Mouse (Mus musculus) liver, adult 2 months (tissue): ENCODE data around the gene Slc24a1. TPM values are rescaled to one million over a fixed set of nuclear protein-coding genes. Genes with fewer than 3 reads are reported as not detected.

Experiments used
- DNase-seq: peaks from one replicate; pipeline ENCODE4 v3.0.0-alpha.2; 2011; ENCODE audit warnings: low read depth, low spot score; ENCODE audit errors: extremely low read depth
- H3K27ac ChIP-seq: fragments of 200-500 bp; replicated peaks from 2 replicates; pipeline ENCODE4 v1.5.1; 2012; ENCODE audit warnings: low read depth, mild to moderate bottlenecking, control low read depth, inconsistent platforms, low read length; ENCODE audit not compliant: insufficient read depth
- H3K27me3 ChIP-seq: fragments of 200-500 bp; 2 replicates; pipeline ENCODE4 v1.6.1; 2012; ENCODE audit warnings: mild to moderate bottlenecking, moderate library complexity, low read length, inconsistent platforms; ENCODE audit not compliant: control insufficient read depth, insufficient read depth
- H3K36me3 ChIP-seq: fragments of 200-500 bp; 2 replicates; pipeline ENCODE4 v1.6.1; 2012; ENCODE audit warnings: low read length, inconsistent platforms; ENCODE audit not compliant: control insufficient read depth, insufficient read depth
- H3K4me1 ChIP-seq: fragments of 200-500 bp; 2 replicates; pipeline ENCODE4 v1.6.1; 2011; ENCODE audit warnings: low read length; ENCODE audit not compliant: control insufficient read depth, insufficient read depth
- H3K4me3 ChIP-seq: fragments of 200-500 bp; 2 replicates; pipeline ENCODE4 v1.5.1; 2011; ENCODE audit warnings: low read depth, mild to moderate bottlenecking, control low read depth, low read length, moderate library complexity; ENCODE audit not compliant: insufficient read depth
- H3K79me2 ChIP-seq: fragments of 200-500 bp; 2 replicates; pipeline ENCODE4 v1.6.1; 2012; ENCODE audit warnings: inconsistent platforms, mild to moderate bottlenecking, low read length, moderate library complexity; ENCODE audit not compliant: control insufficient read depth, insufficient read depth
- H3K9ac ChIP-seq: fragments of 200-500 bp; 2 replicates; pipeline ENCODE4 v1.6.1; 2012; ENCODE audit warnings: low read depth, mild to moderate bottlenecking, control low read depth, inconsistent platforms, low read length
- CTCF ChIP-seq: fragments of 200-500 bp; IDR thresholded peaks from 2 replicates; pipeline ENCODE4 v1.5.1; 2011; ENCODE audit warnings: low read depth, low read length, control low read depth
- POLR2A ChIP-seq: fragments of 200-500 bp; IDR thresholded peaks from 2 replicates; pipeline ENCODE4 v1.6.1; 2011; ENCODE audit warnings: low read length, control low read depth; ENCODE audit not compliant: insufficient read depth; ENCODE audit errors: extremely low read depth
- WGBS: fragments of 180-500 bp; shearing (Covaris S2); methylation state at CpG from one replicate; pipeline ENCODE4 v1.1.7; 2018; 5-methylcytosine and 5-hydroxymethylcytosine counted together
- polyA plus RNA-seq: library from polyadenylated mRNA; depleted of rRNA; stranded (reverse); fragments of >200 nt; gene quantifications from 2 replicates; pipeline ENCODE4 v1.2.3, GENCODE M21; 2012; rRNA removed
- total RNA-seq: library from RNA; depleted of rRNA; stranded (reverse); fragments of >200 nt; gene quantifications from 2 replicates; pipeline ENCODE4 v1.2.3, GENCODE M21; 2014; rRNA removed

Gene Slc24a1
- total and polyA plus RNA-seq, 2 experiments: not detected

DNA sequence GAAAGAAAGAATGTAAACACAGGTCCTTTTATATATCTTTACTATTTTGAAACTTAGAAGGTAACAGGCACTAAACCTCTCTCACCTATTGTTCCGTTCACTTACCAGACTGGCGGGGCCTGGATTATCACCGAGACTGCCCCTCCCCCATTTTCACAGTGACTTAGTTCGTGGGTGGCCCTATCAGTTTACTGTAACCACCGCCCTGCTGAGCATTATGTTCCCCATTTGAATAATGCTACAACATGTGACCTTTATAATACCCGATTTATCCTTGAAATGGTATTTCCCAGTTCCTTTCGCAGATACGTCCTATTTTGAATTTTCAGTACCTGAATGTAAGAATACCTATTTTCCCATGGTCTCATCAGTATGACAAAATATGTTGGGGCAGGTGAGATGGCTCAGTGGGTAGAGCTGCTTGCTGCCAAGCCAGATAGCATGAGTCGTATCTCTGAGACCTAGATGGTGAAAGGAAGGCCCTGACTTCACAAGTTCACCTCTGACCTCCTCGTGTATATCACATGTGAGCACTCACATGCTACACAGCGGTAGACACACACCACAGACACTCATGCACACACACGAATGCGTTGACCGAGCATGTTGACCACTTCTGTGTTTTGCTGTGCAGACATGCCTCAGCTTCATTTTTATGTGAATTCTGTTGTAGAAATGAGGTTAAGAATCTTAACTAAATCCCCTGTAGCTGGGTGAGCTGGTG, 46.3 kb downstream of the Slc24a1 start:
- H3K4me1 ChIP-seq: no peaks in the 10 kb centered on the region
- no peaks in the 10 kb centered on the region for H3K27me3 ChIP-seq
- no peak overlapping the region for H3K27ac ChIP-seq
- H3K9ac ChIP-seq: no peak overlapping the region
- no peak overlapping the region for H3K4me3 ChIP-seq
- no peak for DNase-seq
- 92% methylated on average over 14 of the region's 14 CpGs for WGBS
- H3K36me3 ChIP-seq: peaks cover 38% of the 10 kb centered on the region
- TF ChIP-seq POLR2A (no peak), CTCF (no peak)
- no peaks in the 10 kb centered on the region for H3K79me2 ChIP-seq

DNA sequence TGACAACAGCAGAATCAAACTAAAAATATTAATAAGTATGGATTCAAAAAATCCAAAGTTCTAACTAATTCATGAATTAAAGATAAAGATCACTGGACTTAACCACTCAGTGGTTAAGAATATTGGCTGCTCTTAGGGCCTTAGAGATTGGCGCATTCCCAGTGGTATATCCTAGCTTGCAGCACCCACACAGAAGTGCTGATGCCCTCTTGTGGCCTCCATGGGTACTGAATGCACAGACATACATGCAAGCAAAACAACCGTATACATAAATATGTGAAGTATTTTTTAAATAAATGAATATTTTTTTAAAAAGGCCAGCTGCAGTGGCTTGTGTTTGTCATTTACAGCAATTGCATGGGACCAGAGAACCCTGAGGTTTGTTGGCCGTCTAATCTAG, 48.0 kb downstream of the Slc24a1 start:
- peak; percentile 74 for DNase-seq
- Histone ChIP-seq H3K36me3 (peaks cover 34% of the 10 kb centered on the region), H3K27me3 (no peaks in the 10 kb centered on the region), H3K27ac (no peak overlapping the region), H3K4me1 (no peaks in the 10 kb centered on the region), H3K4me3 (no peak overlapping the region), H3K9ac (no peak overlapping the region), H3K79me2 (no peaks in the 10 kb centered on the region)
- TF ChIP-seq CTCF: peak; percentile 74
- TF ChIP-seq POLR2A: no peak
- WGBS: 66% methylated on average over 3 of the region's 3 CpGs

DNA sequence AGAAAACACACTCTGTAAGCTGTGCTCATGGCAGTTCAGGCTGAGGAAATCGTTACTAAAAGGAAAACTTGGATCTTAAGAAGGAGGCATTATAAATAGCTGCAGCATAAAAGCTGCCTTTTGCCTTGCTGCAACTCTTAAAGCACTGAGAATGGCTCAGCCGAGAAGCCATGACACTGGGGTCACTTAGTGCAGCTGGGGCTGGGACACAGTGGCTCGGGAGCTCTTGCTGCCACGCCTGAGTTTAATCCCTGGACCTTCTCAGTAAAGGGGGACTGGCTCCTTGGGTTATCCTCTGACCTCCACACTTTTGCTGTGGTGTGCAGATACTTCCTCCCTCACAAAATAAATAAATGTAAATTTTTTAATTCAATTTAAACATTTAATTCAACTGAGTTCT, 48.5 kb downstream of the Slc24a1 start:
- no peaks in the 10 kb centered on the region for H3K4me1 ChIP-seq
- no peak overlapping the region for H3K27ac ChIP-seq
- H3K9ac ChIP-seq: no peak overlapping the region
- H3K27me3 ChIP-seq: no peaks in the 10 kb centered on the region
- H3K79me2 ChIP-seq: no peaks in the 10 kb centered on the region
- H3K36me3 ChIP-seq: peaks cover 36% of the 10 kb centered on the region
- WGBS: 59% methylated on average over 4 of the region's 4 CpGs
- no peak for DNase-seq
- no peak overlapping the region for H3K4me3 ChIP-seq
- TF ChIP-seq CTCF: no peak
- TF ChIP-seq POLR2A: no peak

DNA sequence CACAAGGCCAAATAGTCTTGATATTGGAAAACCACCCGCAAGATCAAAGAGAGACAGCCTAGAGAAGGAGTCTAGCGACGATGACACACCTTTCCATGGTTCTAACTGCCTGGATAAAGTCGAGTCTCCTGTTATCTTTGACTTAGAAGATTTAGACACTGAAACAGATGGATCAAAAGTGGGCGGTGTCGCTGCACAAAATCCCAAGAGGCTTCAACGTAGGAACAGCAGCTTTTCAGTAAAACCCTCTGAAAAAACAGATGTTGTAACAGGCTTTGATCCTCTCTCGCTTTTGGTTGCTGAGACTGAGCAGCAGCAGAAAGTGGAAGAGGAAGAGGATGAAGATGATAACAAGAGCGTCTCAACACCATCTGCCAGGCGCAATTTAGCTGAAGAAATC, 54.8 kb downstream of the Slc24a1 start:
- Histone ChIP-seq H3K36me3 (peaks cover 44% of the 10 kb centered on the region), H3K9ac (no peak overlapping the region), H3K4me3 (no peak overlapping the region), H3K27me3 (no peaks in the 10 kb centered on the region), H3K79me2 (no peaks in the 10 kb centered on the region), H3K27ac (no peak overlapping the region), H3K4me1 (no peaks in the 10 kb centered on the region)
- WGBS: 94% methylated on average over 10 of the region's 10 CpGs
- TF ChIP-seq POLR2A (no peak), CTCF (no peak)
- no peak for DNase-seq

DNA sequence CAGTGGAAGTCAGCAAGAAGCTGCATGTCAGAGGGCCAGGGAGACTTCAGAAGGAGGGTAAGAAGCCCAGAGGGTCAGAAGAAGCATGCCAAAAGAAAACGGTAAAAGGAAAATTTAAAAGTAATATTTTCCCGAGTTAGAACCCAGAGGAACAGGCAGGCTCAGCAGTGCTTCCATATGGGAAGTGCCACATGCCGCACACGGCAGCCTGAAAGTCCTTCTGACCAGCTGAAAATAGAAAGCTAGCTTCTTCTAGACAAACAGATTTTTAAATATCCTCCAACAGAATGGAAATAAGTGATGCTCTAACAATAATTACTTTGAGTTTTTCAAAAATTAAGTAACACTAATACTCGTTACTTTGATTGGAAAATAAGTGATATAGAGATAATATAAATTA, 65.4 kb downstream of the Slc24a1 start:
- H3K27ac ChIP-seq: no peak overlapping the region
- H3K4me3 ChIP-seq: no peak overlapping the region
- no peak overlapping the region for H3K9ac ChIP-seq
- no peak for DNase-seq
- TF ChIP-seq CTCF (no peak), POLR2A (no peak)
- H3K79me2 ChIP-seq: no peaks in the 10 kb centered on the region
- H3K4me1 ChIP-seq: no peaks in the 10 kb centered on the region
- H3K27me3 ChIP-seq: no peaks in the 10 kb centered on the region
- WGBS: 92% methylated on average over 5 of the region's 5 CpGs
- H3K36me3 ChIP-seq: peaks cover 27% of the 10 kb centered on the region

Other genes with a start within 250 kb of the Slc24a1 start
- gene Rab11a, start 213.8 kb downstream of the Slc24a1 start, total RNA-seq: 81.2 and 85.2 TPM in 2 replicates
- 57.7 and 69.2 TPM in 2 replicates for gene Rab11a, start 213.8 kb downstream of the Slc24a1 start, polyA plus RNA-seq
- 17.1 and 22.4 TPM in 2 replicates for gene Dennd4a, start 140.3 kb downstream of the Slc24a1 start, total RNA-seq
- gene Dennd4a, start 140.3 kb downstream of the Slc24a1 start, polyA plus RNA-seq: 7.0 and 8.0 TPM in 2 replicates
- gene Ints14, start 9.3 kb upstream of the Slc24a1 start, total RNA-seq: 5.4 and 6.7 TPM in 2 replicates
- gene Ints14, start 9.3 kb upstream of the Slc24a1 start, polyA plus RNA-seq: 4.7 and 5.7 TPM in 2 replicates
- gene Hacd3, start 70.1 kb upstream of the Slc24a1 start, total RNA-seq: 165 TPM in 2 replicates
- 67.7 and 68.6 TPM in 2 replicates for gene Hacd3, start 70.1 kb upstream of the Slc24a1 start, polyA plus RNA-seq
- 42.8 and 46.2 TPM in 2 replicates for gene Dpp8, start 80.8 kb upstream of the Slc24a1 start, total RNA-seq
- gene Dpp8, start 80.8 kb upstream of the Slc24a1 start, polyA plus RNA-seq: 18.8 and 20.4 TPM in 2 replicates
- 0.18 and 0.20 TPM in 2 replicates for gene Igdcc4, start 149.9 kb upstream of the Slc24a1 start, total RNA-seq
- 0.09 and 0.12 TPM in 2 replicates for gene Igdcc4, start 149.9 kb upstream of the Slc24a1 start, polyA plus RNA-seq
- not detected in 2 replicates for gene Igdcc3, start 189.6 kb upstream of the Slc24a1 start, total RNA-seq
- gene Igdcc3, start 189.6 kb upstream of the Slc24a1 start, polyA plus RNA-seq: not detected in 2 replicates
- gene Parp16, start 243.7 kb upstream of the Slc24a1 start, total RNA-seq: 11.3 and 12.6 TPM in 2 replicates
- 11.4 and 13.6 TPM in 2 replicates for gene Parp16, start 243.7 kb upstream of the Slc24a1 start, polyA plus RNA-seq